Mouse (Mus musculus) CH12.LX (cell line): ENCODE measurements around the gene Nxpe5. TPM values are rescaled to one million over a fixed set of nuclear protein-coding genes. Genes with fewer than 3 reads are reported as not detected.

Source experiments
- DNase-seq: peaks from one replicate; pipeline ENCODE4 v3.0.0-alpha.2; 2013; ENCODE audit errors: extremely low read depth
- H3K27ac ChIP-seq: 2 replicates; pipeline ENCODE4 v1.5.1; 2012; ENCODE audit warnings: low read depth, mild to moderate bottlenecking, control low read depth, moderate library complexity; ENCODE audit not compliant: insufficient read depth
- H3K27me3 ChIP-seq: replicated peaks from 2 replicates; pipeline ENCODE3; 2012; ENCODE audit warnings: inconsistent platforms
- H3K36me3 ChIP-seq, 2 experiments: replicated peaks in 1 of 2; 2 replicates each; pipeline versions ENCODE3 to v1.6.1; 2012; ENCODE audit warnings: inconsistent platforms in 1 of 2, low read length in 1 of 2, mild to moderate bottlenecking in 1 of 2, mixed read lengths in 1 of 2, moderate library complexity in 1 of 2; ENCODE audit not compliant: control insufficient read depth in 1 of 2, insufficient read depth in 1 of 2
- H3K4me1 ChIP-seq, 2 experiments: 2 replicates each; pipeline ENCODE4 v1.6.1; 2012; ENCODE audit warnings: inconsistent platforms in 1 of 2, moderate library complexity in 1 of 2; ENCODE audit not compliant: insufficient read depth in 2 of 2, control insufficient read depth in 1 of 2
- H3K4me2 ChIP-seq: 2 replicates; pipeline ENCODE4 v1.6.1; 2012; ENCODE audit warnings: low read depth, mild to moderate bottlenecking, control low read depth; ENCODE audit not compliant: poor library complexity, insufficient read depth, severe bottlenecking
- H3K4me3 ChIP-seq, 3 experiments: fragments of 150-350 bp in 1 of 3; sonication (generic) in 1 of 3; replicated peaks in 1 of 3; 2 replicates each; pipeline versions ENCODE3 to v1.5.1; 2011 to 2012; ENCODE audit warnings: low read depth in 2 of 3, low read length in 2 of 3, mild to moderate bottlenecking in 2 of 3, moderate library complexity in 2 of 3, control low read depth in 1 of 3, improper control_type of control experiment in 1 of 3, inconsistent platforms in 1 of 3, mixed read lengths in 1 of 3; ENCODE audit not compliant: poor library complexity in 1 of 3
- H3K79me2 ChIP-seq: replicated peaks from 2 replicates; pipeline ENCODE4 v1.6.1; 2012; ENCODE audit warnings: mild to moderate bottlenecking, moderate library complexity; ENCODE audit not compliant: control insufficient read depth, poor library complexity, insufficient read depth, severe bottlenecking; ENCODE audit errors: extremely low read depth
- H3K9ac ChIP-seq: 2 replicates; pipeline ENCODE4 v1.6.1; 2012; ENCODE audit warnings: low read depth, mild to moderate bottlenecking, control low read depth, moderate library complexity; ENCODE audit not compliant: insufficient read depth
- H3K9me3 ChIP-seq: replicated peaks from 2 replicates; pipeline ENCODE3; 2012; ENCODE audit warnings: low read length, inconsistent platforms, mixed read lengths
- BHLHE40 ChIP-seq: IDR thresholded peaks from 2 replicates; pipeline ENCODE4 v1.6.1; 2011; ENCODE audit warnings: mild to moderate bottlenecking, low read depth, low read length, improper control_type of control experiment
- CTCF ChIP-seq, 2 experiments: IDR thresholded peaks in 1 of 2; conservative IDR thresholded peaks in 1 of 2; 2 replicates each; pipeline ENCODE4 v1.5.1; 2011 to 2012; ENCODE audit warnings: low read depth in 2 of 2, low read length in 2 of 2, improper control_type of control experiment in 1 of 2, inconsistent platforms in 1 of 2, mild to moderate bottlenecking in 1 of 2, moderate library complexity in 1 of 2
- E2F4 ChIP-seq: IDR thresholded peaks from 2 replicates; pipeline ENCODE4 v1.6.1; 2011; ENCODE audit warnings: low read depth, low read length, improper control_type of control experiment; ENCODE audit not compliant: insufficient replicate concordance
- ETS1 ChIP-seq: conservative IDR thresholded peaks from 2 replicates; pipeline ENCODE4 v1.6.1; 2012; ENCODE audit warnings: low read depth, mild to moderate bottlenecking, inconsistent platforms, low read length, improper control_type of control experiment, moderate library complexity
- GABPA ChIP-seq: IDR thresholded peaks from 2 replicates; pipeline ENCODE4 v1.6.1; 2012; ENCODE audit warnings: low read depth, low read length, improper control_type of control experiment, inconsistent platforms; ENCODE audit not compliant: insufficient replicate concordance
- KAT2A ChIP-seq: IDR thresholded peaks from 2 replicates; pipeline ENCODE4 v1.6.1; 2012; ENCODE audit warnings: low read length, improper control_type of control experiment, inconsistent platforms; ENCODE audit not compliant: insufficient replicate concordance
- MAX ChIP-seq: IDR thresholded peaks from 2 replicates; pipeline ENCODE4 v1.6.1; 2011; ENCODE audit warnings: low read length, improper control_type of control experiment
- MAZ ChIP-seq: IDR thresholded peaks from 2 replicates; pipeline ENCODE4 v1.6.1; 2012; ENCODE audit warnings: low read depth, mild to moderate bottlenecking, inconsistent platforms, low read length, improper control_type of control experiment, moderate library complexity
- NELFE ChIP-seq: IDR thresholded peaks from 2 replicates; pipeline ENCODE4 v1.6.1; 2011; ENCODE audit warnings: low read depth, low read length, improper control_type of control experiment
- PAX5 ChIP-seq: IDR thresholded peaks from 2 replicates; pipeline ENCODE4 v1.6.1; 2012; ENCODE audit warnings: low read length, inconsistent platforms, mixed read lengths
- POLR2A ChIP-seq: IDR thresholded peaks from 2 replicates; pipeline ENCODE4 v1.6.1; 2011; ENCODE audit warnings: low read depth, mild to moderate bottlenecking, improper control_type of control experiment, low read length
- RAD21 ChIP-seq: IDR thresholded peaks from 2 replicates; pipeline ENCODE4 v1.6.1; 2011; ENCODE audit warnings: low read depth, mild to moderate bottlenecking, low read length, improper control_type of control experiment, moderate library complexity
- SMC3 ChIP-seq: IDR thresholded peaks from 2 replicates; pipeline ENCODE4 v1.6.1; 2011; ENCODE audit warnings: low read depth, low read length, improper control_type of control experiment
- TBP ChIP-seq: conservative IDR thresholded peaks from 2 replicates; pipeline ENCODE4 v1.6.1; 2011; ENCODE audit warnings: low read depth, low read length, improper control_type of control experiment
- USF1 ChIP-seq: IDR thresholded peaks from 2 replicates; pipeline ENCODE4 v1.6.1; 2014; ENCODE audit warnings: low read depth, mild to moderate bottlenecking, inconsistent platforms, low read length, improper control_type of control experiment
- USF2 ChIP-seq: conservative IDR thresholded peaks from 2 replicates; pipeline ENCODE4 v1.6.1; 2011; ENCODE audit warnings: low read depth, low read length, improper control_type of control experiment
- ZC3H11A ChIP-seq: IDR thresholded peaks from 2 replicates; pipeline ENCODE4 v1.6.1; 2012; ENCODE audit warnings: low read depth, mild to moderate bottlenecking, inconsistent platforms, low read length, improper control_type of control experiment
- ZNF384 ChIP-seq: IDR thresholded peaks from 2 replicates; pipeline ENCODE4 v1.6.1; 2012; ENCODE audit warnings: low read depth, low read length, improper control_type of control experiment, inconsistent platforms
- dilution Hi-C: fragments of 300-500 bp; cut with MboI; formaldehyde crosslinking; loops from 2 replicates; pipeline ENCODE4 v1.14.3; 2020; ENCODE audit warnings: low sequenced_read_pairs; ENCODE audit not compliant: extremely low pct_unique_long_range_greater_than_20kb, extremely low pct_ligation_motif_present
- in situ Hi-C: fragments of 300-500 bp; cut with MboI; formaldehyde crosslinking; loops from 3 replicates; pipeline ENCODE4 v1.14.3; 2019; ENCODE audit warnings: low sequenced_read_pairs, low pct_ligation_motif_present, low pct_unique_long_range_greater_than_20kb, mixed read lengths
- polyA plus RNA-seq: library from polyadenylated mRNA; unstranded; fragments of >175 nt; gene quantifications from 2 replicates; pipeline ENCODE4 v1.2.1, GENCODE M21; 2012; ENCODE audit warnings: low read depth; ENCODE audit not compliant: insufficient read length
- total RNA-seq, 2 experiments: library from RNA; depleted of rRNA; stranded (reverse); fragments of 300-350 nt in 1 of 2; fragments of >200 nt in 1 of 2; gene quantifications; 2 replicates each; pipeline ENCODE4 v1.2.3; 2012 to 2014

The Nxpe5 gene
- total and polyA plus RNA-seq, 3 experiments, result not detected

GRCm38 (mm10) chr5:138281798-138282197, 56.1 kb downstream of the Nxpe5 start:
- in situ Hi-C loops, result no loop called here
- TF ChIP-seq USF1, result no peak
- TF ChIP-seq BHLHE40, result no peak
- no peak for TF ChIP-seq ETS1
- no peak for TF ChIP-seq PAX5
- no peak for TF ChIP-seq ZNF384
- TF ChIP-seq MAX, result no peak
- H3K9me3 ChIP-seq, result peaks cover 6% of the 10 kb centered on the region
- H3K4me2 ChIP-seq, result no peak overlapping the region
- peaks cover 8% of the 10 kb centered on the region for H3K27me3 ChIP-seq
- H3K27ac ChIP-seq, result no peak overlapping the region
- no peak overlapping the region for H3K9ac ChIP-seq
- H3K79me2 ChIP-seq, result no peaks in the 10 kb centered on the region
- H3K36me3 ChIP-seq, result no peaks in the 10 kb centered on the region
- no peak overlapping the region for H3K4me3 ChIP-seq
- no peak for DNase-seq
- H3K4me1 ChIP-seq, result peaks cover 0 to 5% of the 10 kb centered on the region in 2 experiments; a peak in 1 of 4 replicates
- dilution Hi-C loops, result no loop called here

GRCm38 (mm10) chr5:138283540-138283939, 57.8 kb downstream of the Nxpe5 start:
- dilution Hi-C loops (no loop called here), in situ Hi-C loops (no loop called here)
- peaks cover 2% of the 10 kb centered on the region for H3K27me3 ChIP-seq
- no peaks in the 10 kb centered on the region for H3K79me2 ChIP-seq
- peaks cover 7% of the 10 kb centered on the region for H3K9me3 ChIP-seq
- H3K4me3 ChIP-seq, result no peak overlapping the region
- DNase-seq, result peak; percentile 34
- H3K36me3 ChIP-seq, result no peaks in the 10 kb centered on the region
- peak; percentile 34 for TF ChIP-seq RAD21
- no peak for TF ChIP-seq NELFE
- TF ChIP-seq CTCF (conservative IDR thresholded peaks at IDR 0.05 in 1 of 2, IDR thresholded peaks at IDR 0.05 in 1 of 2; ENCODE audit: low read depth in 2 of 2, low read length in 2 of 2), result peak; percentile 27 to 54; a peak in 3 of 4 replicates
- TF ChIP-seq SMC3, result peak; percentile 34
- H3K27ac ChIP-seq, result no peak overlapping the region
- no peak overlapping the region for H3K4me2 ChIP-seq
- no peak overlapping the region for H3K9ac ChIP-seq
- peaks cover 0 to 5% of the 10 kb centered on the region in 2 experiments; a peak in 1 of 4 replicates for H3K4me1 ChIP-seq

- in situ Hi-C loops, result no loop called here
Observed at GRCm38 (mm10) chr5:138287861-138288260, 62.2 kb downstream of the Nxpe5 start.

More at GRCm38 (mm10) chr5:138287861-138288260, 62.2 kb downstream of the Nxpe5 start:
- peaks cover 0 to 5% of the 10 kb centered on the region in 2 experiments; a peak in 1 of 4 replicates for H3K4me1 ChIP-seq
- no peak overlapping the region for H3K4me2 ChIP-seq
- H3K4me3 ChIP-seq, result no peak overlapping the region
- TF ChIP-seq SMC3 (0 out of 2 replicates have a peak, but pooled peaks have one; percentile 1), MAZ (no peak), POLR2A (no peak), KAT2A (no peak), MAX (no peak), ZC3H11A (no peak), USF1 (no peak), CTCF (conservative IDR thresholded peaks at IDR 0.05 in 1 of 2, IDR thresholded peaks at IDR 0.05 in 1 of 2; ENCODE audit: low read depth in 2 of 2, low read length in 2 of 2) (peak; percentile 47 to 50; a peak in 3 of 4 replicates), TBP (no peak), RAD21 (peak; percentile 17), GABPA (no peak), E2F4 (no peak), USF2 (no peak), NELFE (no peak)
- H3K9ac ChIP-seq, result no peak overlapping the region
- H3K27me3 ChIP-seq, result peaks cover 8% of the 10 kb centered on the region
- no peaks in the 10 kb centered on the region for H3K79me2 ChIP-seq
- peaks cover 2% of the 10 kb centered on the region for H3K9me3 ChIP-seq
- dilution Hi-C loops, result no loop called here
- H3K36me3 ChIP-seq, result no peaks in the 10 kb centered on the region
- peak; percentile 37 for DNase-seq
- H3K27ac ChIP-seq, result no peak overlapping the region
